ENCODE assay signal across 9 mouse cellular contexts in genomic region chr10:83634461-83634860, GRCm38 (mm10). TPM values are rescaled to one million over a fixed set of nuclear protein-coding genes. Genes with fewer than 3 reads are reported as not detected.
DNase-seq lines count a peak whose midpoint lies in the region; ATAC-seq lines count a peak whose summit lies in the region.
"Had no signal": no experiment of that assay in that cellular context is flagged by ENCODE, and none has a peak within 500 bp of the region (broad histone marks: within the 10 kb centered on the region; RNA-seq: fewer than 3 reads in every experiment).

No protein-coding gene starts in this region.

- no peak overlapping the region for H3K9ac ChIP-seq in kidney, embryonic 16.5 days (replicated peaks; ENCODE audit: low read length)
- H3K9ac ChIP-seq: embryonic facial prominence, embryonic 12.5 days had no signal

- peaks cover 23% of the 10 kb centered on the region for H3K4me1 ChIP-seq in kidney, embryonic 16.5 days (ENCODE audit: insufficient read depth, low read length)

- no peak overlapping the region for H3K4me3 ChIP-seq in kidney, embryonic 16.5 days (ENCODE audit: low read length)
- H3K4me3 ChIP-seq: embryonic facial prominence, embryonic 12.5 days had no signal

- H3K27me3 ChIP-seq in kidney, embryonic 16.5 days (ENCODE audit: insufficient read depth, low read length), result no peaks in the 10 kb centered on the region
- H3K27me3 ChIP-seq: embryonic facial prominence, embryonic 12.5 days had no signal

- peak; percentile 47 to 67 for DNase-seq in kidney, postnatal 25 days
- peak; percentile 60 for DNase-seq in MN1 (ENCODE audit: low spot score)
- peak; percentile 88 for DNase-seq in embryo, embryonic 10 days (ENCODE audit: low spot score)
- peak; percentile 25 for DNase-seq in lung, postnatal 14 days
- DNase-seq in gastrocnemius, adult 8-10 months (ENCODE audit: low spot score in 2 of 2), result no peak
- no peak for DNase-seq in urinary bladder, adult 18-20 months (ENCODE audit: low spot score in 2 of 2)

- no peak overlapping the region for H3K27ac ChIP-seq in kidney, embryonic 16.5 days (ENCODE audit: low read length)
- H3K27ac ChIP-seq: embryonic facial prominence, embryonic 12.5 days had no signal

- H3K4me2 ChIP-seq in kidney, embryonic 16.5 days (replicated peaks; ENCODE audit: low read depth, low read length), result no peak overlapping the region
- H3K4me2 ChIP-seq: embryonic facial prominence, embryonic 12.5 days had no signal

- H3K36me3 ChIP-seq in kidney, embryonic 16.5 days (ENCODE audit: insufficient read depth, low read length), result no peaks in the 10 kb centered on the region; the same call in 1 of the 2 replicates

- H3K9me3 ChIP-seq in kidney, embryonic 16.5 days (ENCODE audit: low read length), result no peaks in the 10 kb centered on the region
- H3K9me3 ChIP-seq: embryonic facial prominence, embryonic 12.5 days had no signal

- ATAC-seq in kidney, embryonic 16.5 days (ENCODE audit: low FRiP score, low TSS enrichment), result no peak
- no peak for ATAC-seq in erythroblast, adult 5-6 weeks (replicated peaks; ENCODE audit: low FRiP score, poor library complexity, severe bottlenecking)

- WGBS in kidney, embryonic 16.5 days, result 25% methylated on average over 5 of the region's 5 CpGs

RNA-seq across cellular contexts. Expression of gene Appl2, which starts 14.1 kb away (rescaled TPM):
- 48.2 and 49.0 TPM in 2 replicates for polyA plus RNA-seq in kidney, embryonic 16.5 days (2015; fragmentation: Nextera tagmentation; extraction: Ambion mirVana)
- total RNA-seq in erythroblast, adult 5-6 weeks (2015; ENCODE audit: low replicate concordance), result 2.1 and 17.9 TPM in 2 replicates
- total RNA-seq in erythroblast, adult 5-6 weeks (2017; ENCODE audit: low replicate concordance), result 2.4 and 3.6 TPM in 2 replicates
- total RNA-seq in gastrocnemius, adult 8-10 months (2022), result 10 to 100 TPM; 15.9 to 18.4 (median 17.7) TPM

Comparison
In these comparisons a context has a peak if more than half of its experiments do, and no peak if none do; other contexts are left out.
1. DNase-seq: peak in kidney, postnatal 25 days (2 of 2), MN1 (single experiment), embryo, embryonic 10 days (single experiment) and lung, postnatal 14 days (single experiment); none in gastrocnemius, adult 8-10 months (0 of 2) and urinary bladder, adult 18-20 months (0 of 2).